Mouse (Mus musculus) adipocyte (in vitro differentiated cells): ENCODE measurements around the gene Rap1gap2.

Experiments
- DNase-seq: peaks from one replicate; pipeline ENCODE4 v3.0.0-alpha.2; 2016; ENCODE audit warnings: low spot score

The Rap1gap2 gene

GRCm38 (mm10) chr11:74536140-74536842, 74.4 kb downstream of the Rap1gap2 start:
- DNase-seq, result no peak

GRCm38 (mm10) chr11:74534380-74534779, 76.3 kb downstream of the Rap1gap2 start:
- DNase-seq, result no peak

GRCm38 (mm10) chr11:74533050-74533449, 77.7 kb downstream of the Rap1gap2 start:
- DNase-seq, result no peak

GRCm38 (mm10) chr11:74532401-74532800, 78.3 kb downstream of the Rap1gap2 start:
- DNase-seq, result no peak

GRCm38 (mm10) chr11:74531725-74532124, 79.0 kb downstream of the Rap1gap2 start:
- DNase-seq, result no peak

GRCm38 (mm10) chr11:74529803-74530202, 80.9 kb downstream of the Rap1gap2 start:
- DNase-seq, result no peak

GRCm38 (mm10) chr11:74527555-74527954, 83.2 kb downstream of the Rap1gap2 start:
- DNase-seq, result no peak

GRCm38 (mm10) chr11:74526180-74527158, 84.2 kb downstream of the Rap1gap2 start:
- peak; percentile 63 for DNase-seq

GRCm38 (mm10) chr11:74525605-74526004, 85.1 kb downstream of the Rap1gap2 start:
- no peak for DNase-seq

GRCm38 (mm10) chr11:74525205-74525604, 85.5 kb downstream of the Rap1gap2 start:
- no peak for DNase-seq

GRCm38 (mm10) chr11:74524050-74524965, 86.4 kb downstream of the Rap1gap2 start:
- DNase-seq, result no peak

- no peak for DNase-seq
Observed at GRCm38 (mm10) chr11:74523210-74523951, 87.3 kb downstream of the Rap1gap2 start.

GRCm38 (mm10) chr11:74522487-74523209, 88.1 kb downstream of the Rap1gap2 start:
- peak; percentile 31 for DNase-seq

- DNase-seq, result peak; percentile 38
Observed at GRCm38 (mm10) chr11:74521981-74522486, 88.7 kb downstream of the Rap1gap2 start.

- no peak for DNase-seq
Observed at GRCm38 (mm10) chr11:74520201-74520600, 90.5 kb downstream of the Rap1gap2 start.

- peak; percentile 35 for DNase-seq
Observed at GRCm38 (mm10) chr11:74516112-74516511, 94.6 kb downstream of the Rap1gap2 start.

- DNase-seq, result no peak
Observed at GRCm38 (mm10) chr11:74515046-74515445, 95.7 kb downstream of the Rap1gap2 start.

- no peak for DNase-seq
Observed at GRCm38 (mm10) chr11:74512595-74512994, 98.1 kb downstream of the Rap1gap2 start.

- DNase-seq, result no peak
Observed at GRCm38 (mm10) chr11:74506275-74506674, 104.4 kb downstream of the Rap1gap2 start.

GRCm38 (mm10) chr11:74502485-74502884, 108.2 kb downstream of the Rap1gap2 start:
- no peak for DNase-seq
